Mouse (Mus musculus) embryonic fibroblast, embryonic 13.5 days (primary cell): ENCODE data around the gene Fam221a. TPM values are rescaled to one million over a fixed set of nuclear protein-coding genes. Genes with fewer than 3 reads are reported as not detected.

Experiments
- H3K27ac ChIP-seq: 2 replicates; pipeline ENCODE4 v1.5.1; 2012; ENCODE audit warnings: low read length, control low read depth, inconsistent platforms; ENCODE audit not compliant: insufficient read depth
- H3K4me1 ChIP-seq: 2 replicates; pipeline ENCODE4 v1.6.1; 2011; ENCODE audit warnings: low read length; ENCODE audit not compliant: control insufficient read depth, insufficient read depth
- H3K4me3 ChIP-seq: 2 replicates; pipeline ENCODE4 v1.5.1; 2011; ENCODE audit warnings: mild to moderate bottlenecking, control low read depth, low read length; ENCODE audit not compliant: insufficient read depth
- CTCF ChIP-seq: IDR thresholded peaks from 2 replicates; pipeline ENCODE4 v1.5.1; 2011; ENCODE audit warnings: mild to moderate bottlenecking, control low read depth, low read length, moderate library complexity, borderline replicate concordance; ENCODE audit not compliant: insufficient read depth
- POLR2A ChIP-seq: IDR thresholded peaks from 2 replicates; pipeline ENCODE4 v1.6.1; 2011; ENCODE audit warnings: low read depth, mild to moderate bottlenecking, control low read depth, low read length, moderate library complexity
- polyA plus RNA-seq: library from polyadenylated mRNA; stranded (reverse); fragments of >200 nt; gene quantifications from 2 replicates; pipeline ENCODE4 v1.2.4, GENCODE M21; 2011; ENCODE audit warnings: low read depth; ENCODE audit not compliant: missing spikeins, insufficient read length

The Fam221a gene
- polyA plus RNA-seq, 1 experiment = 6.9 TPM

GRCm38 (mm10) chr6:49331369-49332059 is 36.0 kb upstream of the Fam221a start:
- Histone ChIP-seq H3K4me3 (no peak overlapping the region), H3K4me1 (no peaks in the 10 kb centered on the region), H3K27ac (no peak overlapping the region)
- TF ChIP-seq CTCF = no peak
- no peak for TF ChIP-seq POLR2A

GRCm38 (mm10) chr6:49332060-49332370 is 35.5 kb upstream of the Fam221a start:
- no peak for TF ChIP-seq POLR2A
- TF ChIP-seq CTCF = no peak
- no peak overlapping the region for H3K4me3 ChIP-seq
- no peaks in the 10 kb centered on the region for H3K4me1 ChIP-seq
- H3K27ac ChIP-seq = no peak overlapping the region

GRCm38 (mm10) chr6:49338566-49338965 is 29.0 kb upstream of the Fam221a start:
- no peaks in the 10 kb centered on the region for H3K4me1 ChIP-seq
- H3K4me3 ChIP-seq = no peak overlapping the region
- no peak for TF ChIP-seq POLR2A
- TF ChIP-seq CTCF = no peak
- no peak overlapping the region for H3K27ac ChIP-seq

GRCm38 (mm10) chr6:49339145-49339544 is 28.4 kb upstream of the Fam221a start:
- no peak for TF ChIP-seq POLR2A
- no peak for TF ChIP-seq CTCF
- Histone ChIP-seq H3K4me1 (no peaks in the 10 kb centered on the region), H3K4me3 (no peak overlapping the region), H3K27ac (no peak overlapping the region)

GRCm38 (mm10) chr6:49343737-49344469 is 23.6 kb upstream of the Fam221a start:
- TF ChIP-seq POLR2A = no peak
- no peak for TF ChIP-seq CTCF
- Histone ChIP-seq H3K27ac (no peak overlapping the region), H3K4me1 (no peaks in the 10 kb centered on the region)

GRCm38 (mm10) chr6:49349826-49350225 is 17.7 kb upstream of the Fam221a start:
- TF ChIP-seq POLR2A (no peak), CTCF (no peak)
- no peaks in the 10 kb centered on the region for H3K4me1 ChIP-seq
- no peak overlapping the region for H3K27ac ChIP-seq
- H3K4me3 ChIP-seq = no peak overlapping the region

More at GRCm38 (mm10) chr6:49343737-49344469, 23.6 kb upstream of the Fam221a start:
- H3K4me3 ChIP-seq = no peak overlapping the region

- Histone ChIP-seq H3K4me1 (no peaks in the 10 kb centered on the region), H3K4me3 (no peak overlapping the region), H3K27ac (no peak overlapping the region)
- no peak for TF ChIP-seq CTCF
- TF ChIP-seq POLR2A = no peak
These were observed 12.9 kb upstream of the Fam221a start for GRCm38 (mm10) chr6:49354613-49355012.

GRCm38 (mm10) chr6:49355171-49355570 is 12.4 kb upstream of the Fam221a start:
- no peak overlapping the region for H3K27ac ChIP-seq
- TF ChIP-seq CTCF = no peak
- no peak for TF ChIP-seq POLR2A
- no peak overlapping the region for H3K4me3 ChIP-seq
- no peaks in the 10 kb centered on the region for H3K4me1 ChIP-seq

GRCm38 (mm10) chr6:49360420-49360819 is 7.1 kb upstream of the Fam221a start:
- H3K4me1 ChIP-seq = no peaks in the 10 kb centered on the region
- H3K27ac ChIP-seq = no peak overlapping the region
- no peak for TF ChIP-seq POLR2A
- no peak overlapping the region for H3K4me3 ChIP-seq

- H3K4me3 ChIP-seq = peak overlapping the region; percentile 19; the same call in 1 of the 2 replicates
- TF ChIP-seq CTCF = no peak
- no peak for TF ChIP-seq POLR2A
- no peaks in the 10 kb centered on the region; the same call in 1 of the 2 replicates for H3K4me1 ChIP-seq
- no peak overlapping the region for H3K27ac ChIP-seq
These were observed 673 bp downstream of the Fam221a start for GRCm38 (mm10) chr6:49368212-49368611.
